Mouse (Mus musculus) kidney, embryonic 15.5 days (tissue): Measurements from ENCODE around the gene Olfr578. TPM values are rescaled to one million over a fixed set of nuclear protein-coding genes. Genes with fewer than 3 reads are reported as not detected.

Experiments
- polyA plus RNA-seq: library from polyadenylated mRNA; unstranded; fragments of >200 nt; fragmentation: Nextera tagmentation; extraction: Ambion mirVana; gene quantifications from 2 replicates; pipeline ENCODE4 v1.2.1, GENCODE M21; 2015

Gene Olfr578
- polyA plus RNA-seq, 1 experiment from 2014 or later, result not detected

Other genes starting within 250 kb of the Olfr578 start
- not detected in 2 replicates for gene Olfr560, start 230.0 kb downstream of the Olfr578 start, polyA plus RNA-seq
- gene Olfr78, start 229.9 kb downstream of the Olfr578 start, polyA plus RNA-seq, result 0.27 and 0.48 TPM in 2 replicates
- not detected in 2 replicates for gene Olfr561, start 218.1 kb downstream of the Olfr578 start, polyA plus RNA-seq
- not detected in 2 replicates for gene Olfr564, start 185.8 kb downstream of the Olfr578 start, polyA plus RNA-seq
- gene Olfr566, start 130.6 kb downstream of the Olfr578 start, polyA plus RNA-seq, result not detected in 2 replicates
- not detected in 2 replicates for gene Olfr568, start 112.2 kb downstream of the Olfr578 start, polyA plus RNA-seq
- not detected in 2 replicates for gene Olfr569, start 98.4 kb downstream of the Olfr578 start, polyA plus RNA-seq
- gene Olfr570, start 94.7 kb downstream of the Olfr578 start, polyA plus RNA-seq, result not detected in 2 replicates
- not detected in 2 replicates for gene Olfr571, start 71.8 kb downstream of the Olfr578 start, polyA plus RNA-seq
- not detected in 2 replicates for gene Olfr572, start 64.9 kb downstream of the Olfr578 start, polyA plus RNA-seq
- gene Olfr573-ps1, start 46.7 kb downstream of the Olfr578 start, polyA plus RNA-seq, result not detected in 2 replicates
- not detected in 2 replicates for gene Olfr574, start 40.9 kb downstream of the Olfr578 start, polyA plus RNA-seq
- not detected in 2 replicates for gene Olfr575, start 30.5 kb downstream of the Olfr578 start, polyA plus RNA-seq
- gene Olfr576, start 26.7 kb downstream of the Olfr578 start, polyA plus RNA-seq, result not detected in 2 replicates
- gene Olfr577, start 13.4 kb downstream of the Olfr578 start, polyA plus RNA-seq, result not detected in 2 replicates
- gene Olfr582, start 48.7 kb upstream of the Olfr578 start, polyA plus RNA-seq, result not detected in 2 replicates
- gene Olfr583, start 62.0 kb upstream of the Olfr578 start, polyA plus RNA-seq, result not detected in 2 replicates
- not detected in 2 replicates for gene Olfr584, start 92.6 kb upstream of the Olfr578 start, polyA plus RNA-seq
- gene Olfr585, start 108.4 kb upstream of the Olfr578 start, polyA plus RNA-seq, result not detected in 2 replicates
- not detected in 2 replicates for gene Olfr586, start 136.3 kb upstream of the Olfr578 start, polyA plus RNA-seq
- not detected in 2 replicates for gene Olfr588-ps1, start 151.6 kb upstream of the Olfr578 start, polyA plus RNA-seq
- not detected in 2 replicates for gene Olfr589, start 167.0 kb upstream of the Olfr578 start, polyA plus RNA-seq
- gene Olfr591, start 189.0 kb upstream of the Olfr578 start, polyA plus RNA-seq, result not detected in 2 replicates
- not detected in 2 replicates for gene Olfr592, start 195.5 kb upstream of the Olfr578 start, polyA plus RNA-seq
- not detected in 2 replicates for gene Olfr593, start 222.5 kb upstream of the Olfr578 start, polyA plus RNA-seq
- gene Olfr594, start 227.7 kb upstream of the Olfr578 start, polyA plus RNA-seq, result not detected in 2 replicates